Mouse (Mus musculus): Measurements from ENCODE around the gene Arvcf. TPM values are rescaled to one million over a fixed set of nuclear protein-coding genes. Genes with fewer than 3 reads are reported as not detected.
A peak's percentile ranks its signal among the peaks of the same experiment; 100 is the strongest.

Arvcf gene
- polyA plus RNA-seq, 1 experiment from 2014 or later: 31.0 TPM

GRCm38 (mm10) chr16:18392469-18393426 is 44.8 kb downstream of the Arvcf start:
- Histone ChIP-seq H3K4me2 (replicated peaks; ENCODE audit: low read depth, low read length) (peak overlapping the region; percentile 91), H3K4me3 (ENCODE audit: low read length) (peak overlapping the region; percentile 75), H3K27ac (ENCODE audit: low read length) (peak overlapping the region; percentile 70), H3K4me1 (ENCODE audit: insufficient read depth, low read length) (peaks cover 56% of the 10 kb centered on the region), H3K36me3 (ENCODE audit: insufficient read depth, low read length) (peaks cover 11% of the 10 kb centered on the region), H3K9me3 (ENCODE audit: low read length) (no peaks in the 10 kb centered on the region), H3K27me3 (ENCODE audit: insufficient read depth, low read length) (no peaks in the 10 kb centered on the region), H3K9ac (replicated peaks; ENCODE audit: low read length) (peak overlapping the region; percentile 83)
- peak; percentile 90 for ATAC-seq (ENCODE audit: low FRiP score, low TSS enrichment)
- under 1% methylated on average over 59 of the region's 63 CpGs for WGBS

DNA sequence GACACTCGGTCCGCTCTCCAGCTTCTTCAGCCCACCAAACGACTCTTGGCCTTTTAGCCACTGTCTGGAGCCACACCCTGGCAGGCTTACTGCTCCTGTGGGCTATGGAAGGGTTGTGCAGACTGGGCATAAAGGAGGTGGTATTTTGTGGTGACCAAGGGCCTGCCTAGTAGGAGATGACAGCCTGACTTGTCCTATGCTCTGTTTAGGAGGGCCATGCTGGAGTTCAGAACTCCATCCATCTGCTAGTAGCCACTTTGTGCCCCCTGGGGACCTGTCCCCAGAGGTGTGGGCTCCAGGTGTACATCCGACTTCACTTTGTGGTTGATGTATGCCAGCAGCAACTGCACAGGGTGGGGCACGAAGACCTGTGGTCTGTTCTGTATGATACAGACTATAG is 45.6 kb downstream of the Arvcf start:
- Histone ChIP-seq H3K4me2 (replicated peaks; ENCODE audit: low read depth, low read length) (peak overlapping the region; percentile 91), H3K4me1 (ENCODE audit: insufficient read depth, low read length) (peaks cover 47% of the 10 kb centered on the region), H3K4me3 (ENCODE audit: low read length) (peak overlapping the region; percentile 75), H3K9ac (replicated peaks; ENCODE audit: low read length) (peak overlapping the region; percentile 83), H3K9me3 (ENCODE audit: low read length) (no peaks in the 10 kb centered on the region), H3K36me3 (ENCODE audit: insufficient read depth, low read length) (peaks cover 18% of the 10 kb centered on the region), H3K27ac (ENCODE audit: low read length) (no peak overlapping the region), H3K27me3 (ENCODE audit: insufficient read depth, low read length) (no peaks in the 10 kb centered on the region)
- 59% methylated on average over 5 of the region's 5 CpGs for WGBS
- ATAC-seq (ENCODE audit: low FRiP score, low TSS enrichment): no peak

DNA sequence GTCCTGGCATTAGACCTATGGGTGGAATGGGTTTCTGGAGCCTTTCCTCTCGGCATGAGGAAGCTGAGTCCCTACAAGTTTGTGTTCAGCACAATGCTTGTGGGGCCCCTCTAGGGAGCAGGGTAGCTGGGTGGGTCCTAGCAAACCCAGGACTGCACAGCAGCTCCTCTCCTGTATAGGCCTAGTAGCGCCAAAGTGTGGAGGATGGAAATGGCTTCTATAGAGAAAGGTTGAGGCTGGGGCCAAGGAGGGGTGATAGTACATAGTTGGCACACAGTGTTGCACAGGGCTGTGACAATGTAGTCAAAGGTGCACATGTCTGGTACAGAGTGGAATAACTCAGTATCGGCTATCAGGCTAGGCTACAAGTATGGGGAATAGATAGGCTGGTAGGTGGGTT is 46.1 kb downstream of the Arvcf start:
- no peak overlapping the region for H3K4me3 ChIP-seq (ENCODE audit: low read length)
- H3K9ac ChIP-seq (replicated peaks; ENCODE audit: low read length): no peak overlapping the region
- no peaks in the 10 kb centered on the region for H3K27me3 ChIP-seq (ENCODE audit: insufficient read depth, low read length)
- no peak overlapping the region for H3K27ac ChIP-seq (ENCODE audit: low read length)
- H3K9me3 ChIP-seq (ENCODE audit: low read length): no peaks in the 10 kb centered on the region
- H3K36me3 ChIP-seq (ENCODE audit: insufficient read depth, low read length): peaks cover 23% of the 10 kb centered on the region
- no peak for ATAC-seq (ENCODE audit: low FRiP score, low TSS enrichment)
- H3K4me1 ChIP-seq (ENCODE audit: insufficient read depth, low read length): peaks cover 42% of the 10 kb centered on the region
- WGBS: 79% methylated on average over 3 of the region's 3 CpGs
- H3K4me2 ChIP-seq (replicated peaks; ENCODE audit: low read depth, low read length): no peak overlapping the region

GRCm38 (mm10) chr16:18394777-18395619 is 47.0 kb downstream of the Arvcf start:
- peak overlapping the region; percentile 25; the same call in 1 of the 2 replicates for H3K27ac ChIP-seq (ENCODE audit: low read length)
- peaks cover 25% of the 10 kb centered on the region for H3K36me3 ChIP-seq (ENCODE audit: insufficient read depth, low read length)
- H3K9me3 ChIP-seq (ENCODE audit: low read length): no peaks in the 10 kb centered on the region
- H3K4me1 ChIP-seq (ENCODE audit: insufficient read depth, low read length): peaks cover 36% of the 10 kb centered on the region
- no peaks in the 10 kb centered on the region for H3K27me3 ChIP-seq (ENCODE audit: insufficient read depth, low read length)
- no peak overlapping the region for H3K4me3 ChIP-seq (ENCODE audit: low read length)
- WGBS: 31% methylated on average over 11 of the region's 11 CpGs
- no peak overlapping the region for H3K4me2 ChIP-seq (replicated peaks; ENCODE audit: low read depth, low read length)
- peak overlapping the region; percentile 37 for H3K9ac ChIP-seq (replicated peaks; ENCODE audit: low read length)
- no peak for ATAC-seq (ENCODE audit: low FRiP score, low TSS enrichment)

GRCm38 (mm10) chr16:18395620-18396036 is 47.6 kb downstream of the Arvcf start:
- Histone ChIP-seq H3K4me2 (replicated peaks; ENCODE audit: low read depth, low read length) (no peak overlapping the region), H3K36me3 (ENCODE audit: insufficient read depth, low read length) (peaks cover 28% of the 10 kb centered on the region), H3K9me3 (ENCODE audit: low read length) (no peaks in the 10 kb centered on the region), H3K9ac (replicated peaks; ENCODE audit: low read length) (no peak overlapping the region; the same call in 1 of the 2 replicates), H3K27me3 (ENCODE audit: insufficient read depth, low read length) (no peaks in the 10 kb centered on the region), H3K4me1 (ENCODE audit: insufficient read depth, low read length) (peaks cover 38% of the 10 kb centered on the region), H3K4me3 (ENCODE audit: low read length) (no peak overlapping the region), H3K27ac (ENCODE audit: low read length) (peak overlapping the region; percentile 70)
- ATAC-seq (ENCODE audit: low FRiP score, low TSS enrichment): peak; percentile 14; the same call in 1 of the 2 replicates
- WGBS: 48% methylated on average over 6 of the region's 7 CpGs

DNA sequence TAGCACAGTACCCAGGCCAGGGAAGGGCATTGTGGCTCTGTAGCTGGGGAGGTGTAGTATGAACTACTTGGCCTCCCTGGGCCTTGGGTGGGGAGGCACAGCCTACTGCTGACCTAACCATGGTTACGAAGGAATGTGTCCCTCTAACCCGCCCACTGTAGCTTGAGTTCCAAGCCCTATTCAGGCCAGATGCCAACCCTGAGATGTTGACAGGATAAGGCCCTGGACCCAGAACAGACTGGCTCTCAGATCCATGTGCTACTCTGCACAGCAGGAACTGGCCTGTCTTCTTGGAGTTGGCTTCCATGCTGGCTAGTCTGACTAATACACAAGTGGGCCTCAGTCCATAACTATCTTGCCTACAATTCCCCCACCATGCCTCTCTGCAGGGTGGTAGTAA is 48.2 kb downstream of the Arvcf start:
- H3K4me2 ChIP-seq (replicated peaks; ENCODE audit: low read depth, low read length): no peak overlapping the region
- H3K9ac ChIP-seq (replicated peaks; ENCODE audit: low read length): no peak overlapping the region; the same call in 1 of the 2 replicates
- H3K27ac ChIP-seq (ENCODE audit: low read length): peak overlapping the region; percentile 70
- H3K27me3 ChIP-seq (ENCODE audit: insufficient read depth, low read length): no peaks in the 10 kb centered on the region
- WGBS: 70% methylated on average over 2 of the region's 2 CpGs
- peaks cover 28% of the 10 kb centered on the region for H3K36me3 ChIP-seq (ENCODE audit: insufficient read depth, low read length)
- no peaks in the 10 kb centered on the region for H3K9me3 ChIP-seq (ENCODE audit: low read length)
- H3K4me3 ChIP-seq (ENCODE audit: low read length): no peak overlapping the region
- peaks cover 43% of the 10 kb centered on the region for H3K4me1 ChIP-seq (ENCODE audit: insufficient read depth, low read length)
- ATAC-seq (ENCODE audit: low FRiP score, low TSS enrichment): no peak

DNA sequence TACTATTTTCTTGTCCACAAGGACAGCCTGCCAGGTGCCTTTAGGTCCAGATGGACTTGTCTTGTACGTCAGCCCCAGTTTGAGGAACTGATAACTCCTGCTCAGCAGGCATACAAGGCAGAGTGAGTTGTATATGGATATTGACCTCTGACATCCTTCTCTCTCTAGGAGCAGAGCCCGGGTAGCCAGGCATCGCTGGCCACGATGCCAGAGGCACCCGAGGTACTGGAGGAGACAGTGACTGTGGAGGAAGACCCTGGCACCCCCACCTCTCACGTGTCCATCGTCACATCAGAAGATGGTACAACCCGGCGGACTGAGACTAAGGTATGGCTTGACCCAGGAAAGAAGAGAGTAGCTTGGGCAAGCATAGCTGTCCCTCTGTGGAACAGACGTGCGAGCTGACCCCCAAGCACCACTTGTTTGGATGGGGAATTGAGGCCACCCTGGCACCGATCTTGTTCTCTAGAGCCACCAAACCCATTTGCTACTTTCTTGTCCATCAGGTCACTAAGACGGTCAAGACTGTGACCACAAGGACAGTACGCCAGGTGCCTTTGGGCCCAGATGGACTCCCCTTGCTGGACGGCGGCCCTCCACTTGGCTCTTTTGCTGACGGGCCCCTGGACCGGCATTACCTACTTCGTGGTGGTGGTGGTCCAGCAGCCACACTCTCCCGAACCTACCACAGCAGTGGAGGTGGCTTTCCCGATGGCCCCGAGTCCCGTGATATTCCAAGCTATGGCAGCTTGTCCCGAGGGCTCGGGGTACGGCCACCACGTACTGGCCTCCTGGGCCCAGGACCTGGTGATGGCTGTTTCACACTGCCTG is 49.0 kb downstream of the Arvcf start:
- no peak for ATAC-seq (ENCODE audit: low FRiP score, low TSS enrichment)
- H3K27ac ChIP-seq (ENCODE audit: low read length): no peak overlapping the region
- H3K4me3 ChIP-seq (ENCODE audit: low read length): no peak overlapping the region
- 95% methylated on average over 27 of the region's 27 CpGs for WGBS
- no peak overlapping the region for H3K4me2 ChIP-seq (replicated peaks; ENCODE audit: low read depth, low read length)
- H3K9ac ChIP-seq (replicated peaks; ENCODE audit: low read length): no peak overlapping the region
- H3K9me3 ChIP-seq (ENCODE audit: low read length): no peaks in the 10 kb centered on the region
- H3K27me3 ChIP-seq (ENCODE audit: insufficient read depth, low read length): no peaks in the 10 kb centered on the region
- H3K36me3 ChIP-seq (ENCODE audit: insufficient read depth, low read length): peaks cover 35% of the 10 kb centered on the region
- H3K4me1 ChIP-seq (ENCODE audit: insufficient read depth, low read length): peaks cover 42% of the 10 kb centered on the region

DNA sequence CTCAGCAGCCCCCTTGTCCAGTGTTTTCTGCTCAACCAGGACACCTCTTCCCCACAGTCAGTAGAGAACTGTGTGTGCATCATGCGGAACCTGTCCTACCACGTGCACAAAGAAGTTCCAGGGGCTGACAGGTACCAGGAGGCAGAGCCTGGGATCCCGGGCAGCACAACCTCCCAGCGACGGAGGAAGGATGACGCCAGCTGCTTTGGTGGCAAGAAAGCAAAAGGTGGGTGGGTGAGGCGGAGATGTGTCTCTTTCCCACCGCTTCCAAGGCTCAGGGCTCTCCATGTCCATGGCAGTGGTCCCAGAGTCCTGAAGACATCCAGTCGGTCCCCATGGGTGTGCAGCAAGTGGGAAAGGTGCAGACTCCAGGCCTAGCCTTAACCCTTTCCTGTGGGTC is 52.0 kb downstream of the Arvcf start:
- H3K36me3 ChIP-seq (ENCODE audit: insufficient read depth, low read length): peaks cover 47% of the 10 kb centered on the region
- no peaks in the 10 kb centered on the region for H3K27me3 ChIP-seq (ENCODE audit: insufficient read depth, low read length)
- H3K4me3 ChIP-seq (ENCODE audit: low read length): no peak overlapping the region
- 72% methylated on average over 9 of the region's 9 CpGs for WGBS
- H3K27ac ChIP-seq (ENCODE audit: low read length): no peak overlapping the region
- no peak overlapping the region for H3K9ac ChIP-seq (replicated peaks; ENCODE audit: low read length)
- H3K4me2 ChIP-seq (replicated peaks; ENCODE audit: low read depth, low read length): no peak overlapping the region
- H3K9me3 ChIP-seq (ENCODE audit: low read length): no peaks in the 10 kb centered on the region
- ATAC-seq (ENCODE audit: low FRiP score, low TSS enrichment): no peak
- H3K4me1 ChIP-seq (ENCODE audit: insufficient read depth, low read length): peaks cover 23% of the 10 kb centered on the region

Data from kidney, embryonic 16.5 days (tissue).